Mouse (Mus musculus) kidney, adult 11 months (tissue): ENCODE measurements around the gene Slc41a2.
A peak's percentile ranks its signal among the peaks of the same experiment; 100 is the strongest.

Experiments
- DNase-seq: peaks from one replicate; pipeline ENCODE4 v3.0.0; 2022

The Slc41a2 gene

DNA sequence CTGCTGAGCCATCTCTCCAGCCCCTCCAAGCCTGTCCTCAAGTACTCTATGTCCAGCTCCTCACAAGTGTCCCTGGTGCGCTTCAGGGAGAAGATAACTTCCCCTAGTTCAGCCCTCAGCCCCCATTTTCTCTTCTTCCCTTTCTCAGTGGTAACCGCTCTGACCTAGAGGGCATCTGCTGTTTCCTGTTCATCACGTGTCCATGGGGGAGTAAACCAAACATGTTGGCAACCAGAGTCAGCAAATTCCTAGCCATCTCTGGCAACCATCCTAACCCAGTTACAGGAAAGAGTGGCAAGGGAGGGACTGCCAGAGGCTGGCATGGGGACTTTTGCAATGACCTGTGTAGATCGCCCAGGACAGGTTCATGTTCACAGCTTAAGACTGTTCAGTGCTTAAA is 36.0 kb downstream of the Slc41a2 start:
- peak; percentile 78 for DNase-seq

DNA sequence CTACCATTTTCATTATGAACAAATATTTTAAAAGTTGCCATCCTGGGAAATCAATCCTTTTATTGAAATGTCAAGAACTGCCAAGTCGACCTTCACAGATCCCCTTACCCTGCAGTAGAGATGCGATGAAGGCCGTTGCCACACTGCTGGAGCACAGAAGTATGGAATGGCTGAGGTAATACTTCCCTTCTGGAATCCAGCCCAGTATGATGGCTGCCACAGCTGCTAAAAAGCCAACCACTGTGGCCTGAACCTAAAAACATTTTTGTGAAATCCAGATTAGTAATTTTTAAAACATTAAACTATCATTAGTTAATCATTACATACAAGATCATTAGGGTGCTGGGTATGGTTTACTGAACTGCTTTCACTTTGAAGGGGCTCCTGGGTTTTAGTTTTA is 36.6 kb downstream of the Slc41a2 start:
- no peak for DNase-seq

- no peak for DNase-seq
Measured at GRCm38 (mm10) chr10:83297017-83297416, 40.7 kb downstream of the Slc41a2 start.

DNA sequence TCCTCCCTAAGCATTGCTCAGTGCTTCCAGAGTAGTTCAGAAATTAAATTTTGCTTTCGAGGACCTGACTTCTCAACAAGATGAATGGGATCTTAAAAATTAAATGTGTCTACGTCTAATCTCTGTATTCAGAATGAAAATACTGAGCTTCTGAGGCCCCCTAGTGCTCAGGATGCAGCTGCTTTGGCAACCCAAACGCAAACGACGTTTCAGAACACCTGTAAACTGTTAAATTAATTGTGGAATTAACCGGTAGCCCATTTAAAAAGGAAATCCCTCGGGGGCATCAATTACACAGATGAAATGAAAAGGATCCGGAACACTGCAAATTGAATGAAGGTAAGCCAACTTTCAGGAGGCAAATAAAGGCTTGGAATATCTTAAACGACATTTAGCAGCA is 42.9 kb downstream of the Slc41a2 start:
- no peak for DNase-seq

DNA sequence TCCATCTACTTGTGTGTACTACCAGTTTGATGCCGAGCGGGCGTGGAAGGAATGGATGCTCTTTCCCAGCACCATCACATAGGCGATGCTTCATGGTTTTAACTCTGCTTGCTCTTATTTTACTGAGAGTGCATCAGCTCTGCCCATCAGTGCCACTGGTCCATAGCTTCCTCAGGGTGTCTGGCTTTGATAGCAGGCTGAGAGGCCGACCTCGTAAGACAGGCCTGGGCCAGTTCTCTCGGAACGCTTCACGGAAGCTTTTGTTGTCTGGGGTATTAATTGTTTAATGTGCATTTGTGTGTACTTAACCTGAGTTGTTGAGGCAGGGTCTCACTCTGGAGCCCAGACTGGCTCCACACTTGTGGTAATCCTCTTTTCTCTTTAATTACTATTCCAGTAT is 44.3 kb downstream of the Slc41a2 start:
- DNase-seq: no peak

DNA sequence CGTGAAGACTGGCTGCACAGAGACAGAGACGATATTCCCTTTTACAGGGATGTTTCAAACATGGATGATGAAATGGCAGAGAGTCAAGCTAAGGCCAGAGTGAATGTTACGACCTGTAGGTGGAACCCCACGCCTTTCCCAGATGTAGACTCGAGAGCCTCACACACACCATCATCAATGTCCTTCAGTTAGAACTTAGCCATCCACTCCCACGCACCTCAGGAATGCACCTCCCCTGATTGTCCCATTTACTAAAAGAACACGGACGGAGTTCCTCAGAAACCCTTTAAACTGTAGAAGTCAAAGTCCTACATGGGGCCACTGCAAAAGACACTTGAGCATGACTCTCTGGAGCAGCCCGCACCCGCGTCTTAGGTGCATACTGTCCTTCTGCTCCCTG is 46.0 kb downstream of the Slc41a2 start:
- no peak for DNase-seq

- no peak for DNase-seq
Measured at GRCm38 (mm10) chr10:83287828-83288227, 49.9 kb downstream of the Slc41a2 start.

GRCm38 (mm10) chr10:83286399-83286798 is 51.3 kb downstream of the Slc41a2 start:
- no peak for DNase-seq

DNA sequence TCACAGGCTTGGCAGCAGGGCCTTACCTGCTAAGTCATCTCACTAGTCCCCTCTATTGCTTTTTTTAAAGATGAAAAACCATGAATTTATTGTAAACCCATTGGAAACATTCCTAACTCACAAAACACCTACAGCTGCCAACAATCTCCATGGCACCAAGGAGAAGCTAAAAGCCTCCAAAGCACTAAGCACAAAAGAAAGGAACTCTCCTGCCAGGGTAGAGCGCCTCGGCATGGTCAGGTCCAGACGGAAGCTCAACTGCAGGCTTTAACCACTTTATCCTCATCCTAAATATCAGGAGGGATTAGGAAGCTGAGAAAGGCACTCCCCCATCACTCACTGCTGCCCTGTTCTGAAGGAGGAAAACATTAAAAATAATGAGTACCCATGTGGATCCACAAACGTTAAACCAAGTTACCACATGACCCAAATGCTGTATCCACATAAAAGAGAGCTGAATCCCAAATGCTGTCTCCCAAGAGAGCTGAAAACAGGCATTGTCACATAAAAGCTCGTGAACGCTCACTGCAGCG is 51.9 kb downstream of the Slc41a2 start:
- no peak for DNase-seq

- DNase-seq: no peak
Measured at GRCm38 (mm10) chr10:83284916-83285315, 52.8 kb downstream of the Slc41a2 start.

- DNase-seq: no peak
Measured at GRCm38 (mm10) chr10:83266731-83267130, 71.0 kb downstream of the Slc41a2 start.

DNA sequence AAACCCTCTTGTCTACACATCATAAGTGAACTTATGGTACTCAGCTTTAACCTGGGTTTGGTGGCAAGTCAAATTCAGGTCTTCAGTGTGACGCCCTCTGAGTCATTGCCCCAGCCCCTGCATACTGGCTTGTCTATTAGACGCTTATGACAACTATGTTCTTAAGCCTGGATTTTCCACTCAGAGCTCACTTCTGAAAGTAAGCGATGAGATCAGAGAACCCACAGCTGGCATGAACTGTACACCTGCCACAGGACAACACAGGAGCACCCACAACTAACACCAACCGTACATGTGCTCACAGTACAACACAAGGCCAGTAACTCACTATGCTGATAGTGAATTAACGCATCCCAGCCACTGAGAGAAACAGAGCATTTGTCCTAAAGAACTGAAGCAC is 71.4 kb downstream of the Slc41a2 start:
- DNase-seq: no peak

DNA sequence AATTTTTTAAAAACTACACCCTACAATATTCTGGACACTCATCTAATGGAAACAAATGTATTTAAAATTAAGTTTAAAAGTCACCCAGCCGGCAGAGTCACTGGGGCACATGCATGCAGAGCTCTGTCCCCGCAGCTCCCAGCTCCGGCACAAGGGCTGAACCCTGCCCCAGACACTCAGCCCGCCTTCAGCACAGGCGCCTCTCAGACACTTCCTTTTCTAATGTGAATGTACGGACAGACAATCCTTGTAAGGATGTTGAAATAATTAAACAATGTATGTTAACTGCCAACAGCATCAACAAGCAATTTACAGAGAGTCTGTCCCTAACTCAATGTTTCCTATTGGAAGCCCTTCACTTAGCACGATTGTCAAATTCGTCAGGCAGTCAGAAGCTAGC is 73.0 kb downstream of the Slc41a2 start:
- DNase-seq: no peak

- no peak for DNase-seq
Measured at GRCm38 (mm10) chr10:83264056-83264455, 73.6 kb downstream of the Slc41a2 start.

DNA sequence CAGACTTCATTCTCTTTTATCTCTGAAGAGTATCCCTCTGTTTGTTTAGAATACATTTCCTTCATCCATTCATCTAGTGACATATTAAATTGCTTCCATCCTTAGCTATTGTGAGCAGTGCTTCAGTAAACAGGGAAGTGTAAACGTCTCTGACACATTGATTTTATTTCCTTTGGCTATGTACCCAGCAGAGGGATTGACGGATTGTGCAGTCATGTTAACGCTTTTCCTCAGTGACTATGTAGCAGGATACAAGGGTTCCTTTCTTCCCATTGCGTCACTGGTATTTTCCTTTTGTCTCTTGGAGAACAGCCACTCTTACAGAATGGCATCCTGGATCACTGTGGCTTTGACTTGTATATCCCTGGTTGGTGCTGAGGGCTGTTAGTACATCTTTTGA is 76.4 kb downstream of the Slc41a2 start:
- DNase-seq: no peak

- no peak for DNase-seq
Measured at GRCm38 (mm10) chr10:83251377-83251776, 86.3 kb downstream of the Slc41a2 start.

DNA sequence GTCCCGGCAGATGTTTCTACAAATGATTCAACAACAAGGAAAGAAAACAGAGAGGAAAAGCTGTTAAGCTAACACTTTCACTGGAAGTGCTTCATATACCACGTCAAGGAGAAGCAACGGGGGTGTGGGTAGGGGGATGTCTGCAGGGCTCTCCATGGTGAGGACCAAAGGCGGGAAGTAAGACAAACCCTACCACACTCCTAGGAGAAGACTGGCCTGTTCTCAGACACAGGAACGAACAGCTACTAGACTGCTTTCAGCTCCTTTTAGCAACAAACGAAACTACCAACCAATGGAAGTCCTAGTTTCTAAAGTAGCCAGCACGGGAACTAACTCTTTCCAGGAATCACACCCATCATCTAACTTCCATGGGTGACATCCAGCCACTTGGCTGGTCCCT is 89.6 kb downstream of the Slc41a2 start:
- DNase-seq: no peak

GRCm38 (mm10) chr10:83245720-83246119 is 92.0 kb downstream of the Slc41a2 start:
- DNase-seq: no peak

- DNase-seq: peak; percentile 61
Measured at GRCm38 (mm10) chr10:83244131-83244530, 93.6 kb downstream of the Slc41a2 start.

GRCm38 (mm10) chr10:83242106-83242686 is 95.5 kb downstream of the Slc41a2 start:
- DNase-seq: no peak

- no peak for DNase-seq
Measured at GRCm38 (mm10) chr10:83234391-83234790, 103.3 kb downstream of the Slc41a2 start.

DNA sequence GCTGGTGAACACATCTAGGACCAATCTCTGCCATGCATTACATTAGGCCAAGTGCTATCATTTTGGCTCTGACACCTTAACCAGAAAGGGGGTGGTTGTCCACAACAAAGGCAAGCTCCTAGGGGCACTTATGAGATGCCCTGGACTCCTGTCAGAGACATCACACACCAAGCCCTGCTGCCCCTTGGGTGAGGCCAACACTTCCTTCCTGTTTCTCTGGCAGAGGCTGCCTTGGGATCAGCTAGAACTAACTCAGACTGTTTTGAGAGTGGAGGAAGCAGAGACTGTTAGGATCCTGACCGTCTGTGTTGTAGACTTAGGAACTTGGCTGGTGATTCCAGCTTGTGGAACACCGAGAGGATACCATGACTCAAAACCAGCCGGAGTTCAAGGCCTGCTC is 103.7 kb downstream of the Slc41a2 start:
- DNase-seq: no peak

GRCm38 (mm10) chr10:83228626-83229025 is 109.1 kb downstream of the Slc41a2 start:
- no peak for DNase-seq

GRCm38 (mm10) chr10:83224999-83225398 is 112.7 kb downstream of the Slc41a2 start:
- no peak for DNase-seq

DNA sequence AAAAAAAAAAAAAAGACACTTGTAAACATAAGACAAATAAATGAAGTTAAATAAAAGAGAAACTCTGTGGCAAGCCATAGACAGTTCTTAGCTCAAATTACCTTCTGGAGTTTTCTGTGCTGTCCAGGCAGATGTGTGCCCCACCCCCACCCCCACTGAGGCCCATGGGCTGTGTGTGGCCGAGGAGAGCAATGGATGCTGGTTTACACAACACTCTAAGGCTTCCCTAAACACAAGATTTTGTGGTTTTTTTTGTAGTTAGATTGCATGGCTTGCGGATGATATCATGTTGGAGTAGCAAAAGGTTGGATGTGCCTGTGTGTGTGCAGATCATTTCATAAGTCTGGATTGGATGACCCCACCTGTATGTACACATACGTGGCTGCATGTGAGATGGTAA is 116.8 kb downstream of the Slc41a2 start:
- DNase-seq: no peak
